8 mouse cellular contexts compared by ENCODE assay signal in genomic region chr1:134454904-134455824, GRCm38 (mm10). TPM values are rescaled to one million over a fixed set of nuclear protein-coding genes. Genes with fewer than 3 reads are reported as not detected.
DNase-seq lines count a peak whose midpoint lies in the region; ATAC-seq and TF ChIP-seq lines count a peak whose summit lies in the region.

TSS of gene Klhl12 (plus strand) at chr1:134455531.

- no peaks in the 10 kb centered on the region for H3K9me3 ChIP-seq in heart, embryonic 11.5 days (replicated peaks; ENCODE audit: control insufficient read depth, low read length)
- H3K9me3 ChIP-seq in kidney, embryonic 16.5 days (ENCODE audit: low read length) = no peaks in the 10 kb centered on the region

- peak within 1 kb of the TSS; percentile 7; the same call in 1 of the 2 replicates for H3K27ac ChIP-seq in heart, embryonic 11.5 days (ENCODE audit: low read depth, low read length)
- peak within 1 kb of the TSS; percentile 48 for H3K27ac ChIP-seq in kidney, embryonic 16.5 days (ENCODE audit: low read length)
- peak within 1 kb of the TSS; percentile 45; the same call in 1 of the 2 replicates for H3K27ac ChIP-seq in liver, adult 2 months (replicated peaks; ENCODE audit: insufficient read depth, low read depth, low read length)

- under 1% methylated on average over 61 of the region's 61 CpGs for WGBS in heart, embryonic 11.5 days (ENCODE audit: insufficient replicate concordance)
- 1% methylated on average over 61 of the region's 61 CpGs for WGBS in kidney, embryonic 16.5 days
- WGBS in liver, adult 2 months = under 1% methylated on average over 61 of the region's 61 CpGs

- DNase-seq in B cell, adult 2 months = peak; percentile 99
- peak; percentile 97 for DNase-seq in brain, adult 2 months (ENCODE audit: low read depth, low spot score)
- DNase-seq in liver, adult 2 months (ENCODE audit: extremely low read depth, low read depth, low spot score) = peak; percentile 80
- peak; percentile 96 for DNase-seq in splenic B cell, adult 2 months (ENCODE audit: low read depth, low spot score)

- no peaks in the 10 kb centered on the region for H3K27me3 ChIP-seq in heart, embryonic 11.5 days (ENCODE audit: control insufficient read depth, insufficient read depth, low read length)
- H3K27me3 ChIP-seq in kidney, embryonic 16.5 days (ENCODE audit: insufficient read depth, low read length) = 0 out of 2 replicates have a peak, but pooled peaks cover 3% of the 10 kb centered on the region
- H3K27me3 ChIP-seq in liver, adult 2 months (ENCODE audit: control insufficient read depth, insufficient read depth, low read length) = no peaks in the 10 kb centered on the region
- H3K27me3 ChIP-seq in myocyte (ENCODE audit: control insufficient read depth, insufficient read depth, insufficient read length) = no peaks in the 10 kb centered on the region
- no peaks in the 10 kb centered on the region for H3K27me3 ChIP-seq in splenic B cell, adult 2 months (ENCODE audit: control insufficient read depth, insufficient read depth, low read length, poor library complexity, severe bottlenecking)

- peak within 1 kb of the TSS; percentile 74 for H3K9ac ChIP-seq in heart, embryonic 11.5 days (ENCODE audit: low read depth, low read length)
- peak within 1 kb of the TSS; percentile 95 for H3K9ac ChIP-seq in kidney, embryonic 16.5 days (replicated peaks; ENCODE audit: low read length)
- H3K9ac ChIP-seq in liver, adult 2 months (ENCODE audit: low read depth, low read length) = peak within 1 kb of the TSS; percentile 97

- peak within 1 kb of the TSS; percentile 63 for H3K4me3 ChIP-seq in heart, embryonic 11.5 days (ENCODE audit: low read depth, low read length)
- H3K4me3 ChIP-seq in kidney, embryonic 16.5 days (ENCODE audit: low read length) = peak within 1 kb of the TSS; percentile 87
- peak within 1 kb of the TSS; percentile 92 for H3K4me3 ChIP-seq in liver, adult 2 months (ENCODE audit: insufficient read depth, low read depth, low read length)
- peak within 1 kb of the TSS; percentile 70 for H3K4me3 ChIP-seq in myocyte

- peak within 1 kb of the TSS; percentile 67 for H3K4me2 ChIP-seq in heart, embryonic 11.5 days
- peak within 1 kb of the TSS; percentile 66 for H3K4me2 ChIP-seq in kidney, embryonic 16.5 days (replicated peaks; ENCODE audit: low read depth, low read length)
- peak within 1 kb of the TSS; percentile 90 for H3K4me2 ChIP-seq in myocyte (ENCODE audit: low read depth)

- H3K79me2 ChIP-seq in liver, adult 2 months (ENCODE audit: control insufficient read depth, insufficient read depth, low read length) = peaks cover 7% of the 10 kb centered on the region; the same call in 1 of the 2 replicates
- H3K79me2 ChIP-seq in myocyte (ENCODE audit: control insufficient read depth, insufficient read depth) = peaks cover 12% of the 10 kb centered on the region

- peaks cover 7% of the 10 kb centered on the region; the same call in 1 of the 2 replicates for H3K4me1 ChIP-seq in heart, embryonic 11.5 days (ENCODE audit: control insufficient read depth, insufficient read depth, low read length)
- peaks cover 9% of the 10 kb centered on the region for H3K4me1 ChIP-seq in kidney, embryonic 16.5 days (ENCODE audit: insufficient read depth, low read length)
- peaks cover 3% of the 10 kb centered on the region; the same call in 1 of the 2 replicates for H3K4me1 ChIP-seq in liver, adult 2 months (ENCODE audit: control insufficient read depth, insufficient read depth, low read length)

- ATAC-seq in erythroblast, adult 5-6 weeks (replicated peaks; ENCODE audit: low FRiP score, poor library complexity, severe bottlenecking) = peak; percentile 85
- peak; percentile 91 for ATAC-seq in heart, embryonic 11.5 days (replicated peaks; ENCODE audit: insufficient number of reproducible peaks, low FRiP score, low TSS enrichment)
- peak; percentile 97 for ATAC-seq in kidney, embryonic 16.5 days (ENCODE audit: low FRiP score, low TSS enrichment)

- peak; percentile 44; the same call in 1 of the 2 replicates for TF ChIP-seq POLR2A in liver, adult 2 months (IDR thresholded peaks at IDR 0.05; ENCODE audit: extremely low read depth, insufficient read depth, low read length)
- peak; percentile 89 for TF ChIP-seq POLR2A in myocyte (IDR thresholded peaks at IDR 0.05; ENCODE audit: insufficient read length, low read depth)

- peak within 1 kb of the TSS; percentile 89 for H3ac ChIP-seq in myocyte (ENCODE audit: control insufficient read depth, insufficient read length)

- TF ChIP-seq CTCF in liver, adult 2 months (IDR thresholded peaks at IDR 0.05; ENCODE audit: low read depth, low read length) = 0 out of 2 replicates have a peak, but pooled peaks have one; percentile 2

- H3K36me3 ChIP-seq in heart, embryonic 11.5 days (ENCODE audit: control insufficient read depth, insufficient read depth, low read length) = peaks cover 4% of the 10 kb centered on the region; the same call in 1 of the 2 replicates
- peaks cover 6% of the 10 kb centered on the region; the same call in 1 of the 2 replicates for H3K36me3 ChIP-seq in kidney, embryonic 16.5 days (ENCODE audit: insufficient read depth, low read length)
- H3K36me3 ChIP-seq in liver, adult 2 months (ENCODE audit: control insufficient read depth, insufficient read depth, low read length) = peaks cover 7% of the 10 kb centered on the region
- no peaks in the 10 kb centered on the region for H3K36me3 ChIP-seq in myocyte (ENCODE audit: control insufficient read depth, insufficient read depth)
- H3K36me3 ChIP-seq in splenic B cell, adult 2 months (ENCODE audit: control insufficient read depth, insufficient read depth, low read length, poor library complexity, severe bottlenecking) = no peaks in the 10 kb centered on the region

TF ChIP-seq in myocyte, 11 proteins besides CTCF, POLR2A, EP300 and RAD21:
- TF ChIP-seq TCF3 (IDR thresholded peaks at IDR 0.05; ENCODE audit: insufficient read length, low read depth) (no peak), USF1 (IDR thresholded peaks at IDR 0.05; ENCODE audit: low read depth) (no peak), TCF12 (IDR thresholded peaks at IDR 0.05; ENCODE audit: insufficient read depth, poor library complexity, severe bottlenecking) (no peak), POLR2AphosphoS2 (IDR thresholded peaks at IDR 0.05; ENCODE audit: insufficient read length, low read depth) (peak; percentile 90), E2F4 (IDR thresholded peaks at IDR 0.05; ENCODE audit: insufficient read depth) (no peak), MYOG (IDR thresholded peaks at IDR 0.05; ENCODE audit: control insufficient read depth in 1 of 3, insufficient read depth in 1 of 3, insufficient read length in 2 of 3, low read depth in 2 of 3) (no peak), SRF (IDR thresholded peaks at IDR 0.05; ENCODE audit: control insufficient read depth, insufficient read length, low read depth) (no peak), MAX (IDR thresholded peaks at IDR 0.05; ENCODE audit: low read depth) (no peak), REST (IDR thresholded peaks at IDR 0.05; ENCODE audit: insufficient read depth, insufficient read length) (no peak), CEBPB (IDR thresholded peaks at IDR 0.05; ENCODE audit: insufficient read depth, poor library complexity, severe bottlenecking) (peak; percentile 67; the same call in 1 of the 2 replicates)
TF ChIP-seq in myocyte: peak in this region for 2.

RNA-seq across cellular contexts. Expression of gene Klhl12, which starts in this region (rescaled TPM):
- total RNA-seq in erythroblast, adult 5-6 weeks (2015; ENCODE audit: low replicate concordance) = 226 and 242 TPM in 2 replicates
- total RNA-seq in erythroblast, adult 5-6 weeks (2017; ENCODE audit: low replicate concordance) = 369 and 410 TPM in 2 replicates
- 15.5 and 22.2 TPM in 2 replicates for polyA plus RNA-seq in heart, embryonic 11.5 days (2014; fragmentation: Nextera tagmentation; extraction: Ambion mirVana)
- polyA plus RNA-seq in kidney, embryonic 16.5 days (2015; fragmentation: Nextera tagmentation; extraction: Ambion mirVana) = 32.4 and 35.4 TPM in 2 replicates
- 8.8 and 9.9 TPM in 2 replicates for total RNA-seq in liver, adult 2 months (2014; rRNA removed)
- polyA plus RNA-seq in liver, adult 2 months (2012; rRNA removed) = 4.5 and 5.1 TPM in 2 replicates
- polyA plus RNA-seq in myocyte (2012; fragmentation: generic; extraction: Trizol) = 11.3 TPM

Comparison
In these comparisons a context has a peak if more than half of its experiments do, and no peak if none do; other contexts are left out.
1. Peak in every context shown above with its lines: DNase-seq, ATAC-seq, H3K4me3 ChIP-seq and H3K27ac ChIP-seq.
2. RNA of gene Klhl12 (total RNA-seq): 226 to 410 TPM in erythroblast, adult 5-6 weeks; 8.8 to 9.9 TPM in liver, adult 2 months; every median in the first group is over 10 times any median in the second.